Comparison of ENCODE assay signal across 9 mouse cellular contexts in genomic region chr15:6390657-6391056, GRCm38 (mm10). TPM values are rescaled to one million over a fixed set of nuclear protein-coding genes. Genes with fewer than 3 reads are reported as not detected.
DNase-seq lines count a peak whose midpoint lies in the region; TF ChIP-seq lines count a peak whose summit lies in the region.
"Had no signal": no experiment of that assay in that cellular context is flagged by ENCODE, and none has a peak within 500 bp of the region (broad histone marks: within the 10 kb centered on the region; RNA-seq: fewer than 3 reads in every experiment).

No protein-coding gene starts in this region.

- no peak for TF ChIP-seq CTCF in left cerebral cortex, adult 2 months (IDR thresholded peaks at IDR 0.05)

- peak; percentile 3 to 7 for DNase-seq in spleen, postnatal 36 days (ENCODE audit: low spot score in 2 of 2)
- no peak for DNase-seq in spleen, postnatal 4 days (ENCODE audit: low spot score in 2 of 2)
- peak; percentile 32 to 39 for DNase-seq in gastrocnemius, adult 8-10 months (ENCODE audit: low spot score in 2 of 2)
- DNase-seq in kidney, adult 9 months: peak; percentile 83
- peak; percentile 66 for DNase-seq in testis, postnatal 10 days (ENCODE audit: low spot score)
- no peak for DNase-seq in left cerebral cortex, adult 2 months (ENCODE audit: extremely low spot score in 1 of 2, low spot score in 2 of 2)
- no peak for DNase-seq in thymus, postnatal 36 days
- DNase-seq in cerebellum, adult 8-10 months: no peak

- H3K4me3 ChIP-seq in left cerebral cortex, adult 2 months: no peak overlapping the region
- H3K4me3 ChIP-seq: hindbrain, embryonic 10.5 days had no signal

- intact Hi-C loops in left cerebral cortex, adult 2 months (cut with DNase I): no loop called here

- no peak overlapping the region for H3K27ac ChIP-seq in left cerebral cortex, adult 2 months
- H3K27ac ChIP-seq: hindbrain, embryonic 10.5 days had no signal

RNA-seq across cellular contexts. Expression of gene C9, which starts 54.5 kb away (rescaled TPM):
- total RNA-seq in gastrocnemius, adult 8-10 months (2022): not detected
- not detected for total RNA-seq in left cerebral cortex, adult 2 months (2021)

Comparison
In these comparisons a context has a peak if more than half of its experiments do, and no peak if none do; other contexts are left out.
1. DNase-seq: peak in spleen, postnatal 36 days (2 of 2), gastrocnemius, adult 8-10 months (2 of 2), kidney, adult 9 months (single experiment) and testis, postnatal 10 days (single experiment); none in spleen, postnatal 4 days (0 of 2), left cerebral cortex, adult 2 months (0 of 2), thymus, postnatal 36 days (0 of 2) and cerebellum, adult 8-10 months (single experiment).